In genomic region chr12:112576749-112577148, GRCm38 (mm10) we compare ENCODE assay signal across 10 mouse cellular contexts. TPM values are rescaled to one million over a fixed set of nuclear protein-coding genes. Genes with fewer than 3 reads are reported as not detected.
DNase-seq lines count a peak whose midpoint lies in the region; ATAC-seq and TF ChIP-seq lines count a peak whose summit lies in the region.
"Had no signal": no experiment of that assay in that cellular context is flagged by ENCODE, and none has a peak within 500 bp of the region (broad histone marks: within the 10 kb centered on the region; RNA-seq: fewer than 3 reads in every experiment).

No protein-coding gene starts in this region.

- 8% methylated on average over 3 of the region's 3 CpGs for WGBS in heart, embryonic 10.5 days
- WGBS in lung, embryonic 16.5 days, result 6% methylated on average over 3 of the region's 3 CpGs
- WGBS in small intestine, adult 2 months, result 9% methylated on average over 3 of the region's 3 CpGs

- TF ChIP-seq POLR2A in embryonic fibroblast, embryonic 13.5 days (IDR thresholded peaks at IDR 0.05; ENCODE audit: low read depth, low read length), result peak; percentile 48
- TF ChIP-seq POLR2A in small intestine, adult 2 months (IDR thresholded peaks at IDR 0.05; ENCODE audit: low read depth, low read length), result no peak; the same call in 1 of the 2 replicates

- ATAC-seq in lung, embryonic 16.5 days (ENCODE audit: low read depth), result peak; percentile 91

- no peaks in the 10 kb centered on the region for H3K9me3 ChIP-seq in heart, embryonic 10.5 days
- H3K9me3 ChIP-seq in lung, embryonic 16.5 days (ENCODE audit: control insufficient read depth, low read length), result no peaks in the 10 kb centered on the region
- H3K9me3 ChIP-seq: G1E had no signal

- peak overlapping the region; percentile 57 for H3K9ac ChIP-seq in lung, embryonic 16.5 days (ENCODE audit: low read length)

- no peak for DNase-seq in heart, embryonic 10.5 days (ENCODE audit: low spot score)
- no peak for DNase-seq in heart, postnatal 14 days
- DNase-seq in lung, postnatal 14 days, result no peak
- DNase-seq in adrenal gland, postnatal 36 days, result no peak
- DNase-seq in cerebellum, adult 8-10 months, result no peak
- DNase-seq: cerebellum, postnatal 25 days had no signal

- peaks cover 50% of the 10 kb centered on the region for H3K4me1 ChIP-seq in heart, embryonic 10.5 days
- H3K4me1 ChIP-seq in lung, embryonic 16.5 days (replicated peaks; ENCODE audit: control insufficient read depth, insufficient read depth, low read length), result peaks cover 22% of the 10 kb centered on the region
- peaks cover 40% of the 10 kb centered on the region for H3K4me1 ChIP-seq in embryonic fibroblast, embryonic 13.5 days (ENCODE audit: control insufficient read depth, insufficient read depth, low read length)
- H3K4me1 ChIP-seq in small intestine, adult 2 months (ENCODE audit: control insufficient read depth, insufficient read depth, insufficient read length, low read length), result peaks cover 30% of the 10 kb centered on the region

- H3K4me3 ChIP-seq in heart, embryonic 10.5 days, result peak overlapping the region; percentile 39
- no peak overlapping the region for H3K4me3 ChIP-seq in lung, embryonic 16.5 days (ENCODE audit: low read length)
- no peak overlapping the region for H3K4me3 ChIP-seq in embryonic fibroblast, embryonic 13.5 days (ENCODE audit: insufficient read depth, low read length)
- no peak overlapping the region for H3K4me3 ChIP-seq in small intestine, adult 2 months (ENCODE audit: low read depth, low read length)

- H3K4me2 ChIP-seq in lung, embryonic 16.5 days (ENCODE audit: low read depth, low read length), result peak overlapping the region; percentile 38

- peak overlapping the region; percentile 85 for H3K27ac ChIP-seq in heart, embryonic 10.5 days
- H3K27ac ChIP-seq in lung, embryonic 16.5 days (ENCODE audit: low read length), result peak overlapping the region; percentile 92
- H3K27ac ChIP-seq in embryonic fibroblast, embryonic 13.5 days (ENCODE audit: insufficient read depth, low read length), result peak overlapping the region; percentile 99
- peak overlapping the region; percentile 77 for H3K27ac ChIP-seq in small intestine, adult 2 months (ENCODE audit: insufficient read depth, low read depth, low read length)

- H3K36me3 ChIP-seq in heart, embryonic 10.5 days, result no peaks in the 10 kb centered on the region
- H3K36me3 ChIP-seq in lung, embryonic 16.5 days (ENCODE audit: control insufficient read depth, insufficient read depth, low read length), result no peaks in the 10 kb centered on the region
- H3K36me3 ChIP-seq in small intestine, adult 2 months (ENCODE audit: control insufficient read depth, insufficient read depth, low read length), result no peaks in the 10 kb centered on the region
- H3K36me3 ChIP-seq: G1E had no signal

- intact Hi-C loops in heart, postnatal 14 days (cut with DNase I), result no loop called here

- TF ChIP-seq CTCF in embryonic fibroblast, embryonic 13.5 days (IDR thresholded peaks at IDR 0.05; ENCODE audit: borderline replicate concordance, insufficient read depth, low read length), result no peak
- TF ChIP-seq CTCF in small intestine, adult 2 months (IDR thresholded peaks at IDR 0.05; ENCODE audit: extremely low read depth, insufficient read length, insufficient replicate concordance, low read depth, low read length), result no peak

- H3K27me3 ChIP-seq in heart, embryonic 10.5 days (ENCODE audit: insufficient read depth, poor library complexity, severe bottlenecking), result no peaks in the 10 kb centered on the region
- no peaks in the 10 kb centered on the region for H3K27me3 ChIP-seq in lung, embryonic 16.5 days (ENCODE audit: control insufficient read depth, insufficient read depth, low read depth, low read length)
- H3K27me3 ChIP-seq in small intestine, adult 2 months (ENCODE audit: control insufficient read depth, insufficient read depth, low read length), result no peaks in the 10 kb centered on the region

RNA-seq across cellular contexts. Expression of gene Inf2, which starts 11.8 kb away (rescaled TPM):
- 3.5 and 5.6 TPM in 2 replicates for polyA plus RNA-seq in heart, embryonic 10.5 days (2016; fragmentation: Nextera tagmentation; extraction: Ambion mirVana)
- total RNA-seq in heart, postnatal 14 days (2021), result 10 to 100 TPM; 19.8 to 21.5 TPM
- polyA plus RNA-seq in lung, embryonic 16.5 days (2015; fragmentation: Nextera tagmentation; extraction: Ambion mirVana), result 3.5 and 3.7 TPM in 2 replicates
- polyA plus RNA-seq in embryonic fibroblast, embryonic 13.5 days (2011; ENCODE audit: insufficient read length, low read depth, missing spikeins), result 67.6 and 103 TPM in 2 replicates
- 6.6 and 11.0 TPM in 2 replicates for polyA plus RNA-seq in small intestine, adult 2 months (2012; rRNA removed)
- 10 to 100 TPM; 23.3 to 27.7 TPM for total RNA-seq in adrenal gland, postnatal 36 days (2021)

RNA-seq across cellular contexts. Expression of gene Adssl1, which starts 43.1 kb away (rescaled TPM):
- 57.2 and 99.3 TPM in 2 replicates for polyA plus RNA-seq in heart, embryonic 10.5 days (2016; fragmentation: Nextera tagmentation; extraction: Ambion mirVana)
- 100 to 1,000 TPM; 119 to 129 TPM for total RNA-seq in heart, postnatal 14 days (2021)
- polyA plus RNA-seq in lung, embryonic 16.5 days (2015; fragmentation: Nextera tagmentation; extraction: Ambion mirVana), result 9.4 and 10.3 TPM in 2 replicates
- polyA plus RNA-seq in embryonic fibroblast, embryonic 13.5 days (2011; ENCODE audit: insufficient read length, low read depth, missing spikeins), result 2.2 and 4.8 TPM in 2 replicates
- polyA plus RNA-seq in small intestine, adult 2 months (2012; rRNA removed), result 4.3 and 5.6 TPM in 2 replicates
- total RNA-seq in adrenal gland, postnatal 36 days (2021), result 10 to 100 TPM; 21.8 to 22.7 TPM
- total RNA-seq: G1E had no signal
